Mouse (Mus musculus): ENCODE results near the gene Rab10.

The Rab10 gene

GRCm38 (mm10) chr12:3291849-3292248 lies 17.9 kb downstream of the Rab10 start:
- DNase-seq: no peak

DNA sequence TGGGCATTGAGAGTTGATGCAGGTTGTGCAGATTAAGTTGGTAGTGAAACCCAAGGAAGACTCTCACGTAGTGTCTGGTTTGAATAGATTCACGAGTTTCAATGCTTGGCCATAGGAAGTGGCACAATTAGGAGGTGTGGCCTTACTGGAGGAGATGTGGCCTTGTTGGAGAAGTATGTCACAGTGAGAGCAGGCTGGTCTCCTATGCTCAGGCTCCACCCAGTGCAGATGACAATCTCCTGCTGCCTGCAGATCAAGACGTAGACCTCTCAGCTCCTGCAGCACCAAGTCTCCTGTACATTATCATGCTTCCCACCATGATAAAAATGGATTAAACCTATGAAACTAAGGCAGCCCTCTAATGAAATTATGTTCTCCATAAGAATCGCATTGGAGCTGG lies 18.7 kb downstream of the Rab10 start:
- no peak for DNase-seq

GRCm38 (mm10) chr12:3288440-3288839 lies 21.3 kb downstream of the Rab10 start:
- DNase-seq: no peak

DNA sequence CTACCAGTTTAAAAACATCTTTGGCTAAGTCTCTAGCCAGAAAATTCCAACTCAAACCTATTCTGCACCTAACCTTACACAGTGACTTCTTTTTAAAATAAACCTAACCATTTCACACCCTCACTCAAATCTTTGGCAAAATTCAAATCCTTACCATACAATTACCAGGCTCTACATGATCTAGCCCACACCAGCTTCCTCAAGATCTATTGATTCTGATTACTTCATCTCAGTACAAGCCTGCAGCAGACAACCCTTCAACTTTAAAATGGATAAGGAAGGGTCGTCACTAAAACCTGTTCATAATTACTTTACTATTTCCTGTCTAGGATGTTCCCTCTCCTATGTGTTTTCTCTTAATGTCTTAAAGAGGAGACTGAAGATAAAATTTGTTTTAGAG lies 23.9 kb downstream of the Rab10 start:
- no peak for DNase-seq

- DNase-seq: no peak
Measured at GRCm38 (mm10) chr12:3285377-3285776, 24.4 kb downstream of the Rab10 start.

- no peak for DNase-seq
Measured at GRCm38 (mm10) chr12:3284463-3284862, 25.3 kb downstream of the Rab10 start.

- DNase-seq: no peak
Measured at GRCm38 (mm10) chr12:3283829-3284440, 25.8 kb downstream of the Rab10 start.

GRCm38 (mm10) chr12:3282954-3283353 lies 26.8 kb downstream of the Rab10 start:
- peak in 1 of 2 experiments; percentile 18 for DNase-seq

DNA sequence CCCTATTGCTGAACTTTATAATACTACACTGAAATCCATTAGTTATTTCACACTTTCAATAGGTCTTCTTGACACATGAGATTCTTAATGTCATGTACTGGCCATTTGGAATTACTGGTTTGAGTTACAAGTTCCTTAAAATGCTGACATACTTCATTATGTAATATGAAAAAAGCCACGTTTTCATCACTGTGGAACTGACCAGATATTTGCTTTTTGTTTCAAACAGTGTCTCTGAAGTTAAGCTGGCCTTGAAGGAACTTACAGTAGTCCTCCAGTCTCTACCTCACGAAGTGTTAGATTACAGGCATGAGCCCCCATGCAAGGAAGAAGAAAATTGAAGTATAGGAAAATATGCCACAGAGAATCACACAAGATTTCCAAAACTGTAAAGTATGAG lies 27.2 kb downstream of the Rab10 start:
- no peak for DNase-seq

- DNase-seq: no peak
Measured at GRCm38 (mm10) chr12:3278880-3279339, 30.9 kb downstream of the Rab10 start.

DNA sequence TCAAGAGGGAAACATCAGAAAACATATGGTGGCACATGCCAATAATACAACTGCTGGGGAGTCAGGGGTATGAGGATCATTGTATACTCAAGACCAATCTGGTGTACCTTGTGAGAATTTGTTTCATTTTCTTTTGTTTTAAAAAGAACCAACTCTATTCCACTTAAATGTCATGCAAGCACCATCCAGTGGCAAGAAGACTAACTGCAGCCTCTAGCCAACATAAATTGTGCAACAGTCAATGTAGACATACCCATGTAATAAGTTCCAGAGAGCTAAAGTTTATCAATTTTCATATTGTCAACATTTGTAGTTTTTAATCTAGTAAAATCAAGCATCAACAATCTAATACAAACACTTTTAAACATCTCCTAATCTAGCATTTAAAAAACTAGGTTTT lies 39.0 kb downstream of the Rab10 start:
- no peak for DNase-seq

DNA sequence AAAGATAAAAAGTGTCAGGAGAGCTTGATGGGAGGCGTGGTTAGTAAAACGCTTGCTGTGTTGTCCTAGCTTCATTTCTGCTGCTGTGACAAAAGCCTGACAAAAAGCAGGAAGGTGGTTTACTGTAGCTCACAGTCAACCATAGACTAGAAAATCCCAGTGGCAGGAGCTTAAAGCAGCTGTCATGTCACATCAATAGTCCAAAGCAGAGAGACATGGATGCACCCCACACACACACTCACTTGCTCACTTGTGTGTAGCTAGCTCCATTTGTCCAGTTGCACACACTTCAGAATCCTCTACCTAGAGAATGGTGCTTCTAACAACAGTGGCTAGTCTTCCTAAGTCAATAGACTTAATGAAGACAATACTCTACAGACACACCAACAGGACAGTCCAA lies 42.4 kb downstream of the Rab10 start:
- no peak for DNase-seq

DNA sequence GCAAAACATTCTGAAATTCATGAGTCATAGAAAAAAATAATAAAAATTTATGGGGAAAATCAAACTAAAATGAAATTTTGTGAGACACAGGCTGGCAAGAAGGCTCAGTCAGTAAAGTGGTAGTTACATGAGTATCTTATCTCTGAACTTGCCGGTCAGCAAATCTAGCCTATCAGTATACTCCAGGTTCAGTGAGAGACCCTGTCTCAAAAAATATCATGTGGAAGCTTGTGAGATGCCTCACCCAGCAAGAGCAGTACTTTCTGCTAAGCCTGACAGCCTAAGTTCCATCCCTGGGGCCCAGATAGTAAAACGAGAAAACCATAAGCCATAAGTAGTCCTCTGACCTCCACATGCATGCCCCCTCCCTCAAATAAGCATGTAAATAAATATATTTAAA lies 44.6 kb downstream of the Rab10 start:
- no peak for DNase-seq

GRCm38 (mm10) chr12:3264449-3264848 lies 45.3 kb downstream of the Rab10 start:
- DNase-seq: peak in 1 of 2 experiments; percentile 19

DNA sequence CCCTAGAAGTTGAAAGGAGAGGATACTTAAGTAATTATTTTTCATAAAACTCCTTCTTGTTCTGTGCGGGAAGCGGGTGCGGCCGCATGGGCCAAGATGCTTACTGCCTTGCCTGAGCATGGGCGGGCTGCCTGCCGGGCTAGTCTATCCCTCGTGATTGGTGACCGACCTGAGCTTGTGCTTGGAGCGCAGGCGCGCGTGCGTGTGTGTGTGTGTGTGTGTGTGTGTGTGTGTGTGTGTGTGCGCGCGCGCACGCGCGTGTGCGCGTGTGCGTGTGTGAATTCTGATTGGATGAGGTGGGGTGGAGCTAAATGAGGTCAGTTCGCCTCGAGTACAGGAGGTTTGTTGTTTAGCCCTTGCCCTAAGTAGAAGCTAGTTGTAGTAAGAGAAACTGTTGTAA lies 48.2 kb downstream of the Rab10 start:
- no peak for DNase-seq

- DNase-seq: no peak
Measured at GRCm38 (mm10) chr12:3255966-3256365, 53.8 kb downstream of the Rab10 start.

DNA sequence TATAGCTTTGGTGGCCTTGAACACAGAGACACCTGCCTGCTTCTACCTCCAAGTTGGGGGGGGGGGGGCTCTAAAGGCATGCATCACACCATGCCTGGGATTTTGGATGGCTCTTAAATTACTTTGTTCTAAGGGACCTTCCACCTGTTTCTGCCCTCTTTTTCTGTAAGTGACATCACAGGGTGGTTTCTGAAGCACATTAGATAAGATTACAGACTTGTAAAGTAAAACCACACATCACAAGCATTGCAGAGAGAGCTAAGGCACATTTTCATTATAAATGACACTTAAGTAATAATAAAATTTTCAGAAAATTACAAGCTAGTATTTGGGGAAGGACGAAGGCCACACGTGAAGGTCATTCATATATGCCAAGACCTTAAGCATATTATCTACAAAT lies 54.3 kb downstream of the Rab10 start:
- no peak for DNase-seq

- peak in 1 of 2 experiments; percentile 27 for DNase-seq
Measured at GRCm38 (mm10) chr12:3253591-3253990, 56.2 kb downstream of the Rab10 start.

DNA sequence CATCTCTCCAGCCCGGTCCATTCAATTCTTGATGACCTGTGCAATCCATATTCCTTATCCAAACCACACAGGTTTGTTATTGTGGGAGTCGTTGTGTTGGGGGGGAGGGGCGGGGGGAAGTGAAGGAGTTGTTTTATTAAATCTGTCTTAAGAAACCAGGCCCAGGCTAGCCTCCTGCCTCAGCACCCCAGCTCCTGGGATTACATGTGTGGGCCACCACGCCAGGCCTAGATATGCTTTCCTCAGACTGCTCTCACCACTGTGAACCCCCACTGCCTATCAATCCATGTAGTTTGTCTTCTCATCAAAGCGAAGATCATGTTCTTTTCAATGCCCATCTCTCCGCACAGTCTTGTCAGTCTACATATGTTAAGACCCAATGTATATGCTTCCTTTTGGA lies 63.7 kb downstream of the Rab10 start:
- no peak for DNase-seq

GRCm38 (mm10) chr12:3239544-3239943 lies 70.2 kb downstream of the Rab10 start:
- DNase-seq: no peak

DNA sequence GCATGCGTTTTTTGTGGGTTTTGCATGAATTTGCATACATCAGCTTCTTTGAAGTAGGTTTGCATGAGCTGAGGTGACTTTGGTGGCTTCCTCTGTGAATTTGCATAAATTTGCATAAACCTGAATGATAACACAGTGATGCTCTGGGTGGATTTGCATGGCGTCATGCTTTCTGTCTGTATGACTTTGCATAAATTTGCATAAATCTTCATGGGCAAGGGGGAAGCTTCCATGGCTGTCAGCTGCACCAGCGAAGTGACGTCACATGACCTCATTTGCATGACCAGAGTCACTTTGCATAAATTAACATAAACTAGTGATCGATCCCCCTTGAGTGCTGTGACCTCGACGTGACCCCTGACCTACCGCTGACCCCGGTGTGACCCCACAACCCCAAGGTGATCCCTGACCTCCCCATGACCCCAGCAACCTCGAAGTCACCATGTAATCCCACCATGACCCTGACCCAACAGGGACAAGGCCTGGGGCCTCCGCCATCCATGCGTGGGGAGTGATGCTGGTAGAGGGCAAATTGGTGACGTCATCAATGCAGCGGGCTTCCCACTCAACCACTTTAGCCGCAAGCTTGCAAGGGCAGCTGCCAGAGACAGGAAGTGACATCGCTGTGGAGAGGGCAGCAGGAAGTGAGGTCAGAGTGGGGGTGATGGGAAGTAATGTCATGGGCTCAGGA lies 71.3 kb downstream of the Rab10 start:
- DNase-seq: no peak

GRCm38 (mm10) chr12:3237799-3238198 lies 72.0 kb downstream of the Rab10 start:
- DNase-seq: no peak

DNA sequence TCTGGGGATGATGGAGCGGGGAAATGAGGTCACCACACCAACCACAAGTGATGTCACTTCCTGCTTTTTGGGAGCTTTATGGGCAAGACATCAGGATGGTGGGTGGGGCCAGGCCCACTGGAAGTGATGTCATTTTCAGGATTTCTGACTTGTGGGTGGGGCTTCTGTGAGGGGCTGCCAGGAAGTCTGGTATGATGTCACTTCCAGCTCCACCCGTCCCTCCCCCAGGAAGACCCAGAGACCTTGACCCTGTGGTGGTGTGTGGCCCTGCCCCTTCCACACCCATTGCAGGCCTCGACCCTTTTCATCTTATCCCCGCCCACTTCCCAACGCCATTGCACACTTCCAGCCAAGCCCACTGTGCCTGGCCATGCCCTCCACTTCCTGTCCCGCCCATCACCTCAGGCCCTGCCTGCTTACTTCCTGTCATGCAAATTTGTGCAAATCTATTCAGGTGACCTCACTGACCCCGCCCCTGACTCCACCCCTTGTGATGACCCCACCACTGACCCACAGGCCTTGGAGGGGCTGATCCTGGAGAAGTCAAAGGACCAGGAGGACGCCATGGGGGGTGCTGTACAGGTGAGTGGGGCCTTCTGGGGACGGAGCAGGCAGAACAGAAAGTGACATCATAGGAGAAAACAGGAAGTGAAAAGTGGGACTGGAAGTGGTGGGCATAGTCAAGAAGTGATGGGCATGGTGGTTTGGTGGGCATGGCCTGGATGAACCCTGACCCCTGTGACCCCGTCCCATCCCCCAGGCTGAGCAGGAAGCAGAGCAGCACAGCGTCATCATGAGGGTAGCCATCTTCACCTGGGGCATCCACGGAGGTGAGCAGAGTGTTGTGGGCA lies 72.7 kb downstream of the Rab10 start:
- DNase-seq: peak in 1 of 2 experiments; percentile 22

DNA sequence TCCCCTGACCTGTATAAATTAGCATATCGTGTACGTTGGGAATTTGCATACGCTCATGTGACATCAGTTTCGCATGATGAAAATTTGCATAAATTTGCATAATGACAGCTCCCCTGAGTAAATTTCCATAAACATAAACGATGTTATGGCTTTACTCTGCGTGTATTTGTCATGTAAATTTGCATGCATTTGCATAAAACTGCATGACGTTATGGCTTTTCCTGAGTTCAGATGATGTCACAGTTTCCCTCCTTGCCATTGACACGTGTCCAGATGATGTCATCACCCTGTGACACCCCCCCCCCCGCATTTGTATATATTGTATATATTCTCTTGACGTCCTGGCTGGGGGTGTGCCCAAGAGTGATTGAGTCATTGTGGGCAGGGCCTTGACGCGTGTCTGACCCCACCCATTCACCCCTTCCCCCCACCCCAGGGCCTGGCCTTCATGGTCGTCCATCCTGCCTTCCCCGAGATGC lies 73.6 kb downstream of the Rab10 start:
- DNase-seq: peak in 1 of 2 experiments; percentile 10

Measured in kidney, postnatal 36 days (tissue).